Mouse (Mus musculus) heart, embryonic 10.5 days (tissue): ENCODE results near the gene Narf. TPM values are rescaled to one million over a fixed set of nuclear protein-coding genes. Genes with fewer than 3 reads are reported as not detected.

Experiments
- polyA plus RNA-seq: library from polyadenylated mRNA; unstranded; fragments of >200 nt; fragmentation: Nextera tagmentation; extraction: Ambion mirVana; gene quantifications from 2 replicates; pipeline ENCODE4 v1.2.1, GENCODE M21; 2016

The Narf gene
- polyA plus RNA-seq, 1 experiment from 2014 or later = 48.6 TPM

Other genes with a start within 250 kb of the Narf start
- gene Csnk1d, start 245.9 kb upstream of the Narf start, polyA plus RNA-seq = 85.2 and 99.8 TPM in 2 replicates
- not detected in 2 replicates for gene Cd7, start 197.8 kb upstream of the Narf start, polyA plus RNA-seq
- gene Sectm1b, start 173.7 kb upstream of the Narf start, polyA plus RNA-seq = not detected in 2 replicates
- gene Sectm1a, start 156.0 kb upstream of the Narf start, polyA plus RNA-seq = not detected in 2 replicates
- not detected in 2 replicates for gene Tex19.2, start 118.6 kb upstream of the Narf start, polyA plus RNA-seq
- gene Tex19.1, start 91.1 kb upstream of the Narf start, polyA plus RNA-seq = 0.10 and 0.14 TPM in 2 replicates
- 0.08 TPM in 1 of 2 replicates, not detected in the other for gene Uts2r, start 77.0 kb upstream of the Narf start, polyA plus RNA-seq
- 5.3 and 7.6 TPM in 2 replicates for gene Hexdc, start 32.8 kb upstream of the Narf start, polyA plus RNA-seq
- gene Ogfod3, start 32.5 kb upstream of the Narf start, polyA plus RNA-seq = 29.1 and 29.8 TPM in 2 replicates
- gene Cybc1, start 7.9 kb upstream of the Narf start, polyA plus RNA-seq = 22.9 and 28.0 TPM in 2 replicates
- gene Foxk2, start 22.7 kb downstream of the Narf start, polyA plus RNA-seq = 6.5 and 9.3 TPM in 2 replicates
- 85.9 and 90.0 TPM in 2 replicates for gene Wdr45b, start 117.2 kb downstream of the Narf start, polyA plus RNA-seq
- 1.8 and 3.7 TPM in 2 replicates for gene Rab40b, start 151.0 kb downstream of the Narf start, polyA plus RNA-seq
- gene Fn3krp, start 184.1 kb downstream of the Narf start, polyA plus RNA-seq = 3.0 and 3.6 TPM in 2 replicates
- 1.4 and 3.7 TPM in 2 replicates for gene Fn3k, start 197.7 kb downstream of the Narf start, polyA plus RNA-seq
- gene Tbcd, start 214.7 kb downstream of the Narf start, polyA plus RNA-seq = 35.3 and 36.7 TPM in 2 replicates